Comparison of ENCODE assay signal across 19 mouse cellular contexts in genomic region chr4:125810247-125810646, GRCm38 (mm10).
A peak's percentile ranks its signal among the peaks of the same experiment; 100 is the strongest.
DNase-seq lines count a peak whose midpoint lies in the region; ATAC-seq lines count a peak whose summit lies in the region.
"Had no signal": no experiment of that assay in that cellular context is flagged by ENCODE, and none has a peak within 500 bp of the region (broad histone marks: within the 10 kb centered on the region; RNA-seq: fewer than 3 reads in every experiment).

No protein-coding gene starts in this region.

- H3K9me3 ChIP-seq in forebrain, embryonic 14.5 days (replicated peaks; ENCODE audit: control insufficient read depth, low read length): no peaks in the 10 kb centered on the region
- peaks cover 4% of the 10 kb centered on the region for H3K9me3 ChIP-seq in forebrain, embryonic 16.5 days (ENCODE audit: control insufficient read depth, low read length)
- no peaks in the 10 kb centered on the region for H3K9me3 ChIP-seq in limb, embryonic 11.5 days (ENCODE audit: control insufficient read depth, low read length)
- no peaks in the 10 kb centered on the region for H3K9me3 ChIP-seq in limb, embryonic 10.5 days (replicated peaks)
- H3K9me3 ChIP-seq in neural tube, embryonic 11.5 days (ENCODE audit: control insufficient read depth, low read length): no peaks in the 10 kb centered on the region
- H3K9me3 ChIP-seq: embryonic facial prominence, embryonic 12.5 days; heart, embryonic 15.5 days; hindbrain, embryonic 15.5 days had no signal

- no peak overlapping the region for H3K4me3 ChIP-seq in forebrain, embryonic 14.5 days (ENCODE audit: low read depth, low read length)
- no peak overlapping the region for H3K4me3 ChIP-seq in forebrain, embryonic 16.5 days (replicated peaks; ENCODE audit: low read length)
- no peak overlapping the region for H3K4me3 ChIP-seq in limb, embryonic 11.5 days (ENCODE audit: low read depth, low read length)
- H3K4me3 ChIP-seq in limb, embryonic 10.5 days: no peak overlapping the region
- no peak overlapping the region for H3K4me3 ChIP-seq in neural tube, embryonic 11.5 days (ENCODE audit: low read depth, low read length)
- H3K4me3 ChIP-seq: embryonic facial prominence, embryonic 12.5 days; forebrain, embryonic 13.5 days; heart, adult 2 months; heart, embryonic 15.5 days; hindbrain, embryonic 15.5 days had no signal

- WGBS in forebrain, embryonic 14.5 days: 3% methylated on average over 8 of the region's 8 CpGs
- WGBS in forebrain, embryonic 16.5 days: 14% methylated on average over 8 of the region's 8 CpGs
- WGBS in limb, embryonic 11.5 days: 20% methylated on average over 8 of the region's 8 CpGs
- 34% methylated on average over 8 of the region's 8 CpGs for WGBS in limb, embryonic 10.5 days
- WGBS in neural tube, embryonic 11.5 days: 29% methylated on average over 8 of the region's 8 CpGs

- H3K27ac ChIP-seq in forebrain, embryonic 14.5 days (ENCODE audit: low read depth, low read length): no peak overlapping the region
- no peak overlapping the region for H3K27ac ChIP-seq in forebrain, embryonic 16.5 days (ENCODE audit: low read length)
- H3K27ac ChIP-seq in limb, embryonic 11.5 days (replicated peaks; ENCODE audit: low read depth, low read length): no peak overlapping the region
- no peak overlapping the region for H3K27ac ChIP-seq in limb, embryonic 10.5 days
- no peak overlapping the region for H3K27ac ChIP-seq in neural tube, embryonic 11.5 days (ENCODE audit: low read depth, low read length)
- H3K27ac ChIP-seq: embryonic facial prominence, embryonic 12.5 days; forebrain, embryonic 13.5 days; heart, adult 2 months; heart, embryonic 15.5 days; hindbrain, embryonic 15.5 days had no signal

- DNase-seq in forebrain, embryonic 14.5 days (ENCODE audit: low spot score): peak; percentile 30
- peak; percentile 30 for DNase-seq in limb, embryonic 11.5 days (ENCODE audit: low spot score)
- DNase-seq in limb, embryonic 10.5 days (ENCODE audit: low spot score): no peak
- DNase-seq in neural tube, embryonic 11.5 days (ENCODE audit: low spot score): peak; percentile 22
- no peak for DNase-seq in neural tube, embryonic 10.5 days (ENCODE audit: extremely low spot score, low spot score)
- no peak for DNase-seq in frontal cortex, postnatal 10 days (ENCODE audit: low spot score in 2 of 2)
- DNase-seq in gastrocnemius, postnatal 36 days: no peak
- DNase-seq: adrenal gland, postnatal 10 days; cerebellum, adult 11-12 months; cerebellum, adult 9-10 months; cerebellum, postnatal 25 days; heart, adult 2 months; heart, postnatal 14 days had no signal

- H3K36me3 ChIP-seq in forebrain, embryonic 14.5 days (ENCODE audit: control insufficient read depth, insufficient read depth, low read length): no peaks in the 10 kb centered on the region
- no peaks in the 10 kb centered on the region for H3K36me3 ChIP-seq in forebrain, embryonic 16.5 days (ENCODE audit: control insufficient read depth, insufficient read depth)
- H3K36me3 ChIP-seq in limb, embryonic 11.5 days (ENCODE audit: control insufficient read depth, insufficient read depth, low read length): no peaks in the 10 kb centered on the region
- no peaks in the 10 kb centered on the region for H3K36me3 ChIP-seq in limb, embryonic 10.5 days
- no peaks in the 10 kb centered on the region for H3K36me3 ChIP-seq in neural tube, embryonic 11.5 days (ENCODE audit: control insufficient read depth, insufficient read depth, low read length)
- H3K36me3 ChIP-seq: embryonic facial prominence, embryonic 12.5 days; heart, embryonic 15.5 days; hindbrain, embryonic 15.5 days had no signal

- no peak overlapping the region for H3K9ac ChIP-seq in forebrain, embryonic 14.5 days (ENCODE audit: low read length)
- H3K9ac ChIP-seq in forebrain, embryonic 16.5 days (replicated peaks; ENCODE audit: low read depth, low read length): no peak overlapping the region
- H3K9ac ChIP-seq in limb, embryonic 11.5 days (ENCODE audit: low read length): no peak overlapping the region
- no peak overlapping the region for H3K9ac ChIP-seq in neural tube, embryonic 11.5 days (ENCODE audit: low read length)
- H3K9ac ChIP-seq: embryonic facial prominence, embryonic 12.5 days; forebrain, embryonic 13.5 days; heart, embryonic 15.5 days; hindbrain, embryonic 15.5 days had no signal

- intact Hi-C loops in gastrocnemius, postnatal 36 days (cut with DNase I): no loop called here

- peaks cover 3% of the 10 kb centered on the region; the same call in 1 of the 2 replicates for H3K4me1 ChIP-seq in forebrain, embryonic 14.5 days (ENCODE audit: control insufficient read depth, insufficient read depth, low read length)
- H3K4me1 ChIP-seq in forebrain, embryonic 16.5 days (replicated peaks; ENCODE audit: control insufficient read depth, insufficient read depth, low read length): peaks cover 15% of the 10 kb centered on the region; the same call in 1 of the 2 replicates
- H3K4me1 ChIP-seq in limb, embryonic 11.5 days (ENCODE audit: control insufficient read depth, insufficient read depth, low read length): peaks cover 9% of the 10 kb centered on the region
- peaks cover 20% of the 10 kb centered on the region for H3K4me1 ChIP-seq in limb, embryonic 10.5 days
- peaks cover 8% of the 10 kb centered on the region; the same call in 1 of the 2 replicates for H3K4me1 ChIP-seq in neural tube, embryonic 11.5 days (ENCODE audit: control insufficient read depth, insufficient read depth, low read length)
- H3K4me1 ChIP-seq: embryonic facial prominence, embryonic 12.5 days had no signal

- no peak overlapping the region for H3K4me2 ChIP-seq in forebrain, embryonic 14.5 days (ENCODE audit: low read length)
- no peak overlapping the region for H3K4me2 ChIP-seq in forebrain, embryonic 16.5 days (ENCODE audit: low read length)
- no peak overlapping the region for H3K4me2 ChIP-seq in limb, embryonic 11.5 days (ENCODE audit: low read depth, severe bottlenecking)
- H3K4me2 ChIP-seq in neural tube, embryonic 11.5 days (ENCODE audit: low read depth): no peak overlapping the region
- H3K4me2 ChIP-seq: embryonic facial prominence, embryonic 12.5 days; forebrain, embryonic 13.5 days; heart, embryonic 11.5 days; heart, embryonic 15.5 days; hindbrain, embryonic 15.5 days had no signal

- H3K27me3 ChIP-seq in forebrain, embryonic 14.5 days (replicated peaks; ENCODE audit: control insufficient read depth, insufficient read depth, low read length): no peaks in the 10 kb centered on the region
- H3K27me3 ChIP-seq in forebrain, embryonic 16.5 days (replicated peaks; ENCODE audit: control insufficient read depth, insufficient read depth, low read length): peaks cover 4% of the 10 kb centered on the region; the same call in 1 of the 2 replicates
- H3K27me3 ChIP-seq in limb, embryonic 11.5 days (ENCODE audit: control insufficient read depth, insufficient read depth, low read length): no peaks in the 10 kb centered on the region
- H3K27me3 ChIP-seq in limb, embryonic 10.5 days (ENCODE audit: low read depth, poor library complexity, severe bottlenecking): 0 out of 2 replicates have a peak, but pooled peaks cover 4% of the 10 kb centered on the region
- no peaks in the 10 kb centered on the region for H3K27me3 ChIP-seq in neural tube, embryonic 11.5 days (ENCODE audit: control insufficient read depth, insufficient read depth, low read length)
- H3K27me3 ChIP-seq: embryonic facial prominence, embryonic 12.5 days; hindbrain, embryonic 15.5 days had no signal

- peak; percentile 13; the same call in 1 of the 2 replicates for ATAC-seq in forebrain, embryonic 14.5 days
- no peak for ATAC-seq in forebrain, embryonic 16.5 days
- no peak for ATAC-seq in limb, embryonic 11.5 days (ENCODE audit: insufficient number of reproducible peaks, low FRiP score, low TSS enrichment, low read depth)
- ATAC-seq in neural tube, embryonic 11.5 days (ENCODE audit: insufficient read depth, low FRiP score, low TSS enrichment): no peak

Comparison
In these comparisons a context has a peak if more than half of its experiments do, and no peak if none do; other contexts are left out.
1. DNase-seq: peak in forebrain, embryonic 14.5 days (single experiment), limb, embryonic 11.5 days (single experiment) and neural tube, embryonic 11.5 days (single experiment); none in limb, embryonic 10.5 days (single experiment), neural tube, embryonic 10.5 days (single experiment), frontal cortex, postnatal 10 days (0 of 2) and gastrocnemius, postnatal 36 days (0 of 2).